Mouse (Mus musculus) MEL (cell line): Measurements from ENCODE around the gene Ppil6.

Source experiments
- BHLHE40 ChIP-seq: IDR thresholded peaks from 2 replicates; pipeline ENCODE4 v1.6.1; 2012; ENCODE audit warnings: low read depth, mild to moderate bottlenecking, inconsistent platforms, low read length, improper control_type of control experiment, borderline replicate concordance
- CHD2 ChIP-seq: IDR thresholded peaks from 2 replicates; pipeline ENCODE4 v1.6.1; 2011; ENCODE audit warnings: low read length, improper control_type of control experiment
- CTCF ChIP-seq, 3 experiments: IDR thresholded peaks in 2 of 3; conservative IDR thresholded peaks in 1 of 3; 2 replicates each; pipeline ENCODE4 v1.5.1; 2011 to 2012; ENCODE audit warnings: low read length in 3 of 3, low read depth in 2 of 3, mild to moderate bottlenecking in 2 of 3, improper control_type of control experiment in 1 of 3, inconsistent platforms in 1 of 3, mixed read lengths in 1 of 3, moderate library complexity in 1 of 3; ENCODE audit not compliant: control insufficient read depth in 1 of 3, insufficient read depth in 1 of 3, poor library complexity in 1 of 3, severe bottlenecking in 1 of 3
- E2F4 ChIP-seq: IDR thresholded peaks from 2 replicates; pipeline ENCODE4 v1.6.1; 2011; ENCODE audit warnings: low read depth, low read length, improper control_type of control experiment, borderline replicate concordance
- EP300 ChIP-seq, 2 experiments: IDR thresholded peaks; 2 replicates each; pipeline ENCODE4 v1.6.1; 2011; ENCODE audit warnings: improper control_type of control experiment in 2 of 2, low read length in 2 of 2, low read depth in 1 of 2, mild to moderate bottlenecking in 1 of 2
- HCFC1 ChIP-seq: IDR thresholded peaks from 2 replicates; pipeline ENCODE4 v1.6.1; 2012; ENCODE audit warnings: low read depth, mild to moderate bottlenecking, inconsistent platforms, low read length, improper control_type of control experiment, moderate library complexity
- MYC ChIP-seq: IDR thresholded peaks from 2 replicates; pipeline ENCODE4 v1.6.1; 2011; ENCODE audit warnings: low read depth, mild to moderate bottlenecking, low read length, improper control_type of control experiment, moderate library complexity
- POLR2A ChIP-seq, 2 experiments: IDR thresholded peaks; 2 replicates each; pipeline ENCODE4 v1.6.1; 2011 to 2012; ENCODE audit warnings: low read length in 2 of 2, mild to moderate bottlenecking in 2 of 2, control low read depth in 1 of 2, improper control_type of control experiment in 1 of 2, low read depth in 1 of 2, moderate library complexity in 1 of 2; ENCODE audit not compliant: control insufficient read depth in 1 of 2, insufficient read depth in 1 of 2, poor library complexity in 1 of 2
- POLR2AphosphoS2 ChIP-seq: IDR thresholded peaks from 2 replicates; pipeline ENCODE4 v1.6.1; 2011; ENCODE audit warnings: low read length, improper control_type of control experiment
- RCOR1 ChIP-seq: IDR thresholded peaks from 2 replicates; pipeline ENCODE4 v1.6.1; 2012; ENCODE audit warnings: low read depth, mild to moderate bottlenecking, inconsistent platforms, low read length, improper control_type of control experiment
- SMC3 ChIP-seq: IDR thresholded peaks from 2 replicates; pipeline ENCODE4 v1.6.1; 2011; ENCODE audit warnings: low read depth, low read length, improper control_type of control experiment
- UBTF ChIP-seq: IDR thresholded peaks from 2 replicates; pipeline ENCODE4 v1.6.1; 2012; ENCODE audit warnings: low read depth, mild to moderate bottlenecking, inconsistent platforms, low read length, improper control_type of control experiment, moderate library complexity, borderline replicate concordance; ENCODE audit not compliant: insufficient read depth
- USF1 ChIP-seq: IDR thresholded peaks from 2 replicates; pipeline ENCODE4 v1.6.1; 2014; ENCODE audit warnings: low read depth, mild to moderate bottlenecking, inconsistent platforms, low read length, improper control_type of control experiment, moderate library complexity

- TF ChIP-seq POLR2AphosphoS2 (no peak), POLR2A (IDR thresholded peaks at IDR 0.05; ENCODE audit: control insufficient read depth in 1 of 2, insufficient read depth in 1 of 2, low read depth in 1 of 2, low read length in 2 of 2, poor library complexity in 1 of 2) (no peak), UBTF (no peak), CTCF (IDR thresholded peaks at IDR 0.05 in 2 of 3, conservative IDR thresholded peaks at IDR 0.05 in 1 of 3; ENCODE audit: control insufficient read depth in 1 of 3, insufficient read depth in 1 of 3, low read depth in 2 of 3, low read length in 3 of 3, poor library complexity in 1 of 3, severe bottlenecking in 1 of 3) (no peak), RCOR1 (no peak), BHLHE40 (no peak), E2F4 (no peak), SMC3 (no peak), MYC (no peak), CHD2 (no peak), HCFC1 (no peak), USF1 (no peak), EP300 (IDR thresholded peaks at IDR 0.05; ENCODE audit: low read depth in 1 of 2, low read length in 2 of 2) (no peak)
Measured at GRCm38 (mm10) chr10:41489294-41489693, 945 bp upstream of the Ppil6 start.
